Mouse (Mus musculus) right cerebral cortex, adult 18-20 months (tissue): ENCODE measurements around the gene Pnpla8.
"Not testable (repeated sequence)": the region's sequence is repeated elsewhere in the genome, so short reads cannot be mapped to it uniquely, and the experiment has no call there.

Source experiments
- DNase-seq: peaks from one replicate; pipeline ENCODE4 v3.0.0; 2022; ENCODE audit warnings: mixed read lengths

The Pnpla8 gene

GRCm38 (mm10) chr12:44274125-44274835, 53.1 kb downstream of the Pnpla8 start:
- no peak for DNase-seq

GRCm38 (mm10) chr12:44280147-44280546, 59.0 kb downstream of the Pnpla8 start:
- not testable (repeated sequence) for DNase-seq

- DNase-seq, result no peak
Observed at GRCm38 (mm10) chr12:44281534-44281933, 60.4 kb downstream of the Pnpla8 start.

GRCm38 (mm10) chr12:44283378-44283777, 62.2 kb downstream of the Pnpla8 start:
- DNase-seq, result no peak

- DNase-seq, result no peak
Observed at GRCm38 (mm10) chr12:44286992-44287391, 65.8 kb downstream of the Pnpla8 start.

GRCm38 (mm10) chr12:44292281-44292680, 71.1 kb downstream of the Pnpla8 start:
- peak; percentile 70 for DNase-seq

- no peak for DNase-seq
Observed at GRCm38 (mm10) chr12:44300793-44301192, 79.6 kb downstream of the Pnpla8 start.

- DNase-seq, result no peak
Observed at GRCm38 (mm10) chr12:44304012-44304411, 82.8 kb downstream of the Pnpla8 start.

GRCm38 (mm10) chr12:44304869-44305268, 83.7 kb downstream of the Pnpla8 start:
- DNase-seq, result no peak

GRCm38 (mm10) chr12:44308221-44308620, 87.1 kb downstream of the Pnpla8 start:
- DNase-seq, result no peak

GRCm38 (mm10) chr12:44315212-44315611, 94.0 kb downstream of the Pnpla8 start:
- DNase-seq, result no peak

- DNase-seq, result peak; percentile 48
Observed at GRCm38 (mm10) chr12:44325091-44325490, 103.9 kb downstream of the Pnpla8 start.

GRCm38 (mm10) chr12:44327452-44327851, 106.3 kb downstream of the Pnpla8 start:
- peak; percentile 45 for DNase-seq

- DNase-seq, result peak; percentile 82
Observed at GRCm38 (mm10) chr12:44328381-44329315, 107.5 kb downstream of the Pnpla8 start, which contains the start of gene Nrcam. Gene Nrcam, plus strand, starts transcription at chr12:44328885.

GRCm38 (mm10) chr12:44329316-44330215, 108.4 kb downstream of the Pnpla8 start:
- DNase-seq, result peak; percentile 81

GRCm38 (mm10) chr12:44330216-44330719, 109.1 kb downstream of the Pnpla8 start:
- no peak for DNase-seq

GRCm38 (mm10) chr12:44337136-44337640, 116.0 kb downstream of the Pnpla8 start:
- DNase-seq, result no peak

GRCm38 (mm10) chr12:44338195-44338622, 117.0 kb downstream of the Pnpla8 start:
- DNase-seq, result no peak

- no peak for DNase-seq
Observed at GRCm38 (mm10) chr12:44344075-44344474, 122.9 kb downstream of the Pnpla8 start.

GRCm38 (mm10) chr12:44345251-44345650, 124.1 kb downstream of the Pnpla8 start:
- DNase-seq, result no peak

- no peak for DNase-seq
Observed at GRCm38 (mm10) chr12:44346143-44346542, 125.0 kb downstream of the Pnpla8 start.

- DNase-seq, result no peak
Observed at GRCm38 (mm10) chr12:44355116-44355515, 133.9 kb downstream of the Pnpla8 start.
